Mouse (Mus musculus) lung, postnatal 0 days (tissue): ENCODE data around the gene Il34.

Experiments
- CTCF ChIP-seq: IDR thresholded peaks from 2 replicates; pipeline ENCODE4 v1.5.1; 2016; ENCODE audit warnings: antibody characterized with exemption, mild to moderate bottlenecking
- EP300 ChIP-seq: IDR thresholded peaks from 2 replicates; pipeline ENCODE4 v1.6.1; 2016; ENCODE audit warnings: antibody characterized with exemption, mild to moderate bottlenecking, control low read depth

DNA sequence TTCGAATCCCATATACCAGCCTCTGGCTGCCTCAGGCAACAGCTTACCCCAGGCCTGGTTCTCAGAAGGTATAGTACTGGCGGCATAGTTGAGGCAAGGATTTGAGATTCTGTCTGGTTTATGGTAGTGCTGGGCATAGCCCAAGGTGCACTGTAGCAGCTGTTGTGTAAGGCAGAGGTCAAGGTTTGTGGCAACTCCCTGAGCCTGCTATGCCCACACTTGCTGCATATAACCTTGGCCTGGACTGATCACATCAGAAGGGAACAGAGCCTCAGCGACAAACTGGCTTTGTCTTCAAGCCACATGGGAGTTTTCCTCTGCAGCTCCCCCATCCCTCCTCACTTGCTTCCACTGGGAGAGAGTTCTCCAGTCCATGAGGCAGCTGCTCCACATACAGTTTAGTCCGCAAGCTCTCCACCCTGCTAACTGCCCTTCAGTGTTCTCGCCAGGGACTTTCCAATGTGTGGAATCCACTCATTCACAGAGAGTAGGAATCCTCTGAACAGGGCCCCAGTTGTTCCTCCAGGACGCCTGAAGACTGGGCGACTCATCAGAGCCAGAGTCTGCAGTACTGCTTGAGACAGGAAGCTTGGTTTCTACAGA lies 11.3 kb downstream of the Il34 start:
- no peak for TF ChIP-seq EP300
- no peak for TF ChIP-seq CTCF
